Mouse (Mus musculus) activated CD4-positive, CD25-positive, alpha-beta regulatory T cell, adult 4 months (primary cell): ENCODE data around the gene Akap17b. TPM values are rescaled to one million over a fixed set of nuclear protein-coding genes. Genes with fewer than 3 reads are reported as not detected.
"Not testable (repeated sequence)": the region's sequence is repeated elsewhere in the genome, so short reads cannot be mapped to it uniquely, and the experiment has no call there.

Experiments used
- ATAC-seq: one replicate; pipeline ENCODE4 v1.8.0; 2017
- polyA plus RNA-seq, 2 experiments: library from polyadenylated mRNA; unstranded; fragments of 100-300 nt; shearing (Covaris generic); gene quantifications; one replicate each; pipeline ENCODE4 v1.2.1; 2017

Gene Akap17b
- polyA plus RNA-seq: 1 to 10 TPM in 1 of 2 experiments, under 1 TPM in 1; 0.98 to 1.3 TPM

DNA sequence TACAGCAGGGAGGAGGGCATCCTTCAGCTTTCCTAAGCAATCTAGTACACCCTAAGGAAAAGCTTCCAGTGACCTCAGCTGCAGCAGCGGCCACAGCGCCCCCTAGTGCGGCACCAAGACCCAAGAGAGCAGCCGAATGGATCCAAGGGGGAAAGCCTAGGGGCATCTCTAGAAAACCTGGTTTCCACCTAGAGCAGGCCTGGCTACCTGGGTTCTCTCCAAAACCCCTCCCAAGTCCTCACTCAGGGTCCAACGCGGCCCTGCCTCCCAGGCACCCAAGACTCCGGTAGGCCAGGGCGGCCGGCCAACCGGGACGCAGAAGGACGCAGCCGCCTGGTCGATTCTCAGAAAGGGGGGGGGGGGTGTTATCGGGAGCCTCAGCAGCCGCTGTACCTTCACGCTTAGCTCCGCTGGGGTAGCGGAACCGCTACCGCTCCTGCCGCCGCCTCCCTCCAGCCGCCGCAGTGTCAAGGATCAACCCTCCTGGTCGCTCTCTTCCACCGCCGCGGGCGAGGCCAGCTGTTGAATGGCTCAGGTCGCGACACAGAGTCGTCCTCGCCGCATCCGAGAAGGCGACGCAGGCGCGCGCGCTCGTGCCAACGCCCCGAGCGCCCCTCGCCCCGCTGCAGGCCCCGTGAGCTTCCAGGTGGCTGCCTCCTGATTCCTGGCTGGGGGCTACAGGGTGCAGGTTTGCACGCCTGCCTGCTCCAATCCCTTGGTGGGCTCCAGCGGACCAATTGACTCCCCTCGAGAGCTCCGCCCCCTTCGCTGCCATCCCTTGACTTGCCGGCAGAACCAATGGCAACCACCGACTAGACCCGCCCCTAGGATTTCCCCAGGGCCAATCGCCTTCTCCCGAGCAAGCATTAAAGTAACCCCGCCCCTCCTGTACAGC, at the start of gene Akap17b:
TSS of gene Akap17b (minus strand) at position 739 of the 895 bp plus-strand sequence.
- peak; percentile 98 for ATAC-seq

DNA sequence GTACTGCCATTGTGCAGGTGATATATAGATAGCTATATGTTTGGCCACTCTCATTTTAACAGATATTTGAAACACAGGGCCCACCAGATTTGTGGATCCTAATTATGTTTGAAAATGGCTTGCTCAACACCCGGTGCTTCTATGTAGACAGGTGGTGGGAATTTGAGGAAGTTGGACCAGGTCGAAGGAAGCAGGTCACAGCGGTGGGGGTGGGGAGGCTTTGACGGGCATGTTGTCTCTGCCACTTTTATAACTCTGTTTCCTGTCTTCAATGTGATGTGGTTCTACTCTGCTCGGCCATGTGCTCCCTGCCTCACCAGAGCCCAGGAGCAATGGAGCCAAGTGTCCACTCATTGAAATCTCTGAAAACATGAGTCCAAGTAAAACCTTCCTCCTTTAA, 46.2 kb upstream of the Akap17b start:
- ATAC-seq: no peak

DNA sequence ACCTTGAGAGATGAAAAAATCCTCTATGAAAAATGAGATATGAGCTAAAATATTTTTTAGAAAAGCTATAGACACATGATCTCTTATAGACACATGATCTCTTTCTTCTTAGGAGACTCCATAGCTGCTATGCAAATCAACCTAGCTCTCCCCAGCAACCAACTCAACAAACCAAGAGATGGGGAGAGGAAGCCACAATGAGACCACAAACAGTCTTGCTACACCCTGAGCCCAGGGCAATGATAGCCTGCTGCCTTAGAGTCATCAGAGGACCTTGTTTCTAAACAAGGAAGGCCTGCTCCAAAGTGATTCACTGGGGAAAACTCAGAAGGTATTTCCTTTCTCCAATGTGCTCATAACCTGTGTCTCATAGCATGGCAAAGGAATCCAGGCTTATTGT, 44.5 kb upstream of the Akap17b start:
- ATAC-seq: no peak

DNA sequence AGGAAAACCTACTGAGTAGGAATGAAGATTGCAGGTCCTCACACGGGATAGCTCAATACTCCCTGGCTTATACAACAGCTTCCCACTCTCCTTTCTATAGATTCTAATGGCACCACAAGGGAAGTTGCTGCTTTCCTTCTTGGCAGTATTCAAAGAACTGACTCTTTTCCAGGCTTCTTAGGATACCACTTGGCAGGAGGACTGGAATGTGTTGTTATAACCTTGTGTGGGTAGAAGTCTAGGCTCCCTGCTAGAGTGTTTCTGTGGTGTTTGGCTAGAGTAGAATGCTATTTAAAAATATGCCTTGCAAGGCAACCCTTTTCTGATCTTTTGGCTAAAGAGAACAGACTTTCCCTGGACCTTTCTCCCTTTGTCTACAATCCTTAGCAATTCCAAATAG, 31.6 kb upstream of the Akap17b start:
- ATAC-seq: no peak

DNA sequence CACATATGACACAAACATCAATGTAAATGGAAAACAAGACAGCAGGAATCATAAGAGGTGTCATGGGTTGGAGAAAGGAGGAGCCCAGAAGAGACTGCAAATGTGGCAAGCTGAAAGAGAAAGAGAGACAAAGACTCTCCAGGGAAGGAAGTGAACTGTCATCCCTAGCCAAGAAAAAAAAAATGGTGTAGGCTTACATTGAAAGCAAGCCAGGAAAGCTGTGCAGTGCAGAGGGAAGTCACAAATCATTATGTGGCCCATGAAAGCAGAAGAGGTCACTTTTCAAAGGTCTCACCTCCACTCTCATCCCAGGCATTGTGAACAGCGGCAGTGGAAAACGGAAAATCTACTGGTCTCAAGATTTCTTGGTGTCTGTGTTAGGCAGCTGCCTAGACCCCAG, 27.5 kb upstream of the Akap17b start:
- ATAC-seq: no peak

DNA sequence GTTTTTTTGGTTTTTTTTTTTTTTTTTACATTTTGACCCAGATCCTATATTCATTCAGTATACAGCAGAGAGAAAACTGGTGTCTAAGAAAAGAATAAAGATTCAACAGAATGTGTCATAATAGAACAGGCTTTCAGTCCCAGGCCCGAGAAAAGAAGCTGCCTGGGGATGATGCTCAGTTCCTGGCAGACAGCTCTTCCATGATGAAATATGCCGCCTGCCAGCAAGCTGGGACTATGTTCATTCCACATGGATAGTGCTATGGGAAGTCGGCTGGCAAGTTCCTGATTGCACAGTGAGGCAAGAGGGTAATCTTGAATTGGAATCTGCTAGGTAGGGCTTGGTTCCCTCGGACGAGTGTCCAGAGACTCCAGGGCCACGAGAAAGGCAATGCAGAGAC, 5.1 kb downstream of the Akap17b start:
- no peak for ATAC-seq

DNA sequence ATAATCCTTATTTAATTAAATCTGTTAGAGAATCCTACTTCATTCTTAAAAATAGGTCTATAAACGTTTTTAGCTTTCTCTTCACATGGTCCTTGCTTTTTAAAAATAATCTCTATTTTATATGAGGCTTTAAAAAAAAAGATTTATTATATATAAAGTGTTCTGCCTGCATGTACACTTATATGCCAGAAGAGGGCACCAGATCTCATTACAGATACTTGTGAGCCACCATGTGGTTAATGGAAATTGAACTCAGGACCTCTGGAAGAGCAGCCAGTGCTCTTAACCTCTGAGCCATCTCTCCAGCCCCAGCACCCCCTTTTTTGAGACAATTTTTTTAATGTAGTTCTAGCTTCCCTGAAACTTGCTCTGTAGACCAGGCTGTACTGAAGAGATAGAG, 14.4 kb downstream of the Akap17b start:
- ATAC-seq: no peak

DNA sequence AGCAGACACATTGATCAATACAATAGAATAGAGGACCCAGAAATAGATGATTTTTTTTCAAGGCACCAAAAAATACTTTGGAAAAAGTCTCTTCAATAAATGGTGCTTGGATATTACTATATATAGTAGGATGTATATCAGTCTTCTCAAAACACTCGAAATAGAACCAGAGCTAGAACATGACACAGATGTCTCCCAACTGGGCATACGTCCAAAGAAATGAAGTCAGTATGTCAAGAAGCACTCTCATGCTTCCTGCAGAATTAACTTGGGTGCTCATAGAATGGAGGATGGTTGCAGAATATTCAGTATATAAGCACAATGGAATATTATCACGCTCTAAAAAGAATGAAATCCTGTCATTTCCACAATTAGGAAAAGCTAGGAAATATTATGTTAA, 17.1 kb downstream of the Akap17b start:
- ATAC-seq: no peak

DNA sequence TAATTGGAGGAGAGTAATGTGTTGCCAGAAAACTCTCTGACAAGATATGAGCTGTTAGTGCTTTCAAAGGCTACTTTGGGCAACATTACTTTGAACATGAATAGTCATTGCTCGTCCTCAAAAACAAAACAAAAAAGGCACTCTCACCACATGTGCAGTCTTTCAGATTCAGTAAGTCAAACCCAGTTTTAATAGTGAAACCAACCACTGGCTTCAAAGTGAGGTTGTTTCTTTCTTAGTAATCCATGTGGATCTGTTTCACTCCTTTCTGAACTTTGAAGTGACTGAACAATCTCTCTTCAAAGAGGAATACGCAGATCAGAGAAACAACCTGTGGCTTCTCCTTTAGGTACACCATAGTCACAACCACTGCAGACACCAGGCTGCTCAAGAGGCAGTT, 36.1 kb downstream of the Akap17b start:
- no peak for ATAC-seq

DNA sequence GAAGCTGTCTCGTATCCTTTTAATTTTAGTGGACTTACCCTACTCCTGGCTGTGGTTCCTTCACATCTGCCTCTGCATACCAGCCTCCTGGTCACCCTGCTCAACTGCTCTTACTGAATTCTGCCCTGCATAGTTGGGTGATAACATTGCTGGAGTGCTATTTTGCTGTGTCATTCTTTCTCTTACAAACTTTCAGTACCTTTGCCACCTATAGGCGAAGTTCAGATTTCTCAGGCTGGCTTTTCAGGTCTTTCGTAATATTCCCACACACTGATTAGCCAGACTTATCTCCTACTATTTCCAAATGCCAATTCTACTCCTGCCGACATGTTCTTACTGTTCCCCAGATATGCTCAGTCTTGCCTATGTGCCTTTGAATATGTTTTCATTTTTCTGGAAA, 41.2 kb downstream of the Akap17b start:
- ATAC-seq: no peak

DNA sequence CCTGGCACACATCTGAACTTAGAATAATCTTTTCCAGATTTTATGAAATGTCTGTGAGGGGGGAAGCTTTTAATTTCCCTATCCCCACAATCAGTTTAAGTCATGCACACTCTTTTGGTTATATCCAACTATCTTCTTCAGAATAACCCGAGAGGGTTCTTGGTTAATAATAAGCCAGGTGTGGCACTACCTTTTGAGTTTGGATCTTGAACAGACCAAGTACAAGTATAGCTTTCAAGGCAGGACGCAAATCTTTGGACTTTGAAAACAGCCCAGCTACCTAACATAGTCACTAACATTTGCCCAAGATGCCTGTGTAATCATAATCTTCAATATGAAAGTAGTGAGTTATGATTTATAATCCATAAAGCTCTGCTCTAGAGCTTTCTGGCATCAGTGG, 42.3 kb downstream of the Akap17b start:
- no peak for ATAC-seq

DNA sequence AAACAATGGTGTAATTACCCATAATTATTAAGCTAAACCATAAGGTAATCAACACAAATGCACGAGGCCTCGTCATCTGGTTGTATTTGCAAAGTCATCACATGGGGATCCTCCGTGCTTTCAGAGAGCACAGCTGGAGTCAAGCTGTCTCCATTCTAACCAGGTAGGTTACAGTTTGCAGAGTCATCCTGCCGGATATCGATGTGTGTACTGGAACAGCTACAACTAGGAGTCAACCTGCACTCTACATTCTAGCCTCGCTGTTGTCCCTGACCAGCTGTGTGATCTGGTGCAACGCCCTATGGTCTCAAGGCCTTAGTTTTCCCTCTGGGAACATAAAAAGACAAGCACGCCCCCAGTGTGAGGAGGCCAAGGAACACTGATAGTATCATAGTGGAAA, 45.1 kb downstream of the Akap17b start:
- ATAC-seq: no peak

DNA sequence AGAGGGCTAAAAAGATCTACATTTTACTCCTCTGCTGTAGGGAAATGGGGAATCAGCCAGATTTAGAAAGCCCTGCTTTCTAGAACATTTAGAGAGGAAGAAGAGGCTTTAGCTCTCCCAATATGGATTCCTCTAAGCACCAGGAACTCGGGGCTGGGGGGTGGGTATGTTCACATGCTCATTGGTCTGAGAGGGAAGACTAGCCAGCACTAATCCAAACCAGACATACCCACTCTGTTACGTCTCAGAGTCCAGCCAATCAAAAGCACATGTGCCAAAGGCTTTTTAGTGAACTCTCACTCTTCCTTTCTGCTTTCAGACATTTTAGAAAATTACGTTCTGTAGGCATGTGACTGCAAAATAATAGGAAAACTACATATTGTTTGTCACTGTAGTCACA, 45.5 kb downstream of the Akap17b start:
- no peak for ATAC-seq

DNA sequence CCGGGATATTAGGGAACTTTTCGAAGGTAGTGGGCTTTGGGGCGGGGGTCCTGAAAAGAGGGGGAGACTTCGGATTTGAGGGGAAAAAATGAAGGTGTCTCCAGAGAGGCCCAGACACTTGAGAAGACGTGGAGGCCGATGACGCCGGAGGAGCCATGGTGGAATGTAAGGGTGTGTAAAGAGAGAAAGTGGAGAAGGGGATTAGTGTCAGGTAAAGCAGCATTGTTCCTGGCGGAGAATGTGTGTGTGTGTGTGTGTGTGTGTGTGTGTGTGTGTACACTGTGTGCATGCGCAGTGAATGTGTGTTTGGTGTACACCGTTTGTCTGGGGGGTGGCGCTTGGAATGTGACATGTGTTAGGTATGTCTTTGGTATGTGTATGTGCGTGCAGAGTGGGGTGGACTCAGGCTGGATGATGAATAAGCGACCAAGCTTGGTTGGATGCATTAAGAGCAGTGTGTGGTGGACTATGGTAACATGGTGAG, 46.3 kb downstream of the Akap17b start:
- no peak for ATAC-seq

DNA sequence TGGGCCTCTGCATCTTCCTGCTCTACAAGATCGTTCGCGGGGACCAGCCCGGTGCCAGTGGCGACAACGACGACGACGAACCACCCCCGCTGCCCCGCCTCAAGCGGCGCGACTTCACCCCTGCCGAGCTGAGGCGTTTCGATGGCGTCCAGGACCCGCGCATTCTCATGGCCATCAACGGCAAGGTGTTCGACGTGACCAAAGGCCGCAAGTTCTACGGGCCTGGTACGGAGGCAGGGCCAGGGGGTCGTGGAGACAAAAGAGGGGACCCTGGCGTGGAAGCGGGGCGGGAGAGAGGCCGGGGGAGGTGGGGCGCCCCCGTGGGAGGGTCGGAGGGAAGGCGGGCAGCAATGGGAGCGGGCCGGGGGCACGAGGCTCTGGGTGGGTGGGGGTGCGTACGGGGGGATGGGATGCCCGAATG, 46.8 kb downstream of the Akap17b start:
- no peak for ATAC-seq

DNA sequence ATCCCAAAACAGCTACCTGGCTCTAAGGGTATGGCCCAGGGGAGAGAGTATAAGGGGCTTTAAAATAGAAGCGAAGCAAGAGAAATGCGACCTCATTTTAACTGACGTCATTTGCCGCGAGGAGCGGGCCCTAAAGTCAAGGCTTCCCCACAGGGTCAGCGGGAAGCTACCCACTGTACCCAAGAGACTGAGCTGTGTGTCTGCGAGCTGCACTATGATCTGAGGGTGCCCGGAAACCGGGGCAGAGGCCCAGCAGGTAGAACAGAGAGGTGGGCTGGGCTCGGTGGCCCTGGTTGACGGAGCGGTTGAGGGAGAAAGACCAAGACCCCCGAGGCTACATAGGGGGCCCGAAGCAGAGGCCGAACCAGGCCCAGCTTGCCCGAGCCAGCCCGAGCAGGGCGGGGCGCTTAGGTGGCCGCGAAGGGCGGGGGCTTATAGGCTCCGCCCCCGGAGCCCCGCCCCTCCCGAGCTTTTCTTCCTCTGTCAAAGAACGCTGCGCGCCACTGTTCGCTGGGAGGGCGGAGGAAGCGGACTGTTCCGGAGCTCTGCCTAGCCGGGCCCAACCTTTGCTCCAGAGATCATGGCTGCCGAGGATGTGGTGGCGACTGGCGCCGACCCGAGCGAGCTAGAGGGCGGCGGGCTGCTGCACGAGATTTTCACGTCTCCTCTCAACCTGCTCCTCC, 47.3 kb downstream of the Akap17b start, which contains the start of gene Pgrmc1:
TSS of gene Pgrmc1 (plus strand) at position 500 of the 683 bp plus-strand sequence.
- peak; percentile 90 for ATAC-seq

DNA sequence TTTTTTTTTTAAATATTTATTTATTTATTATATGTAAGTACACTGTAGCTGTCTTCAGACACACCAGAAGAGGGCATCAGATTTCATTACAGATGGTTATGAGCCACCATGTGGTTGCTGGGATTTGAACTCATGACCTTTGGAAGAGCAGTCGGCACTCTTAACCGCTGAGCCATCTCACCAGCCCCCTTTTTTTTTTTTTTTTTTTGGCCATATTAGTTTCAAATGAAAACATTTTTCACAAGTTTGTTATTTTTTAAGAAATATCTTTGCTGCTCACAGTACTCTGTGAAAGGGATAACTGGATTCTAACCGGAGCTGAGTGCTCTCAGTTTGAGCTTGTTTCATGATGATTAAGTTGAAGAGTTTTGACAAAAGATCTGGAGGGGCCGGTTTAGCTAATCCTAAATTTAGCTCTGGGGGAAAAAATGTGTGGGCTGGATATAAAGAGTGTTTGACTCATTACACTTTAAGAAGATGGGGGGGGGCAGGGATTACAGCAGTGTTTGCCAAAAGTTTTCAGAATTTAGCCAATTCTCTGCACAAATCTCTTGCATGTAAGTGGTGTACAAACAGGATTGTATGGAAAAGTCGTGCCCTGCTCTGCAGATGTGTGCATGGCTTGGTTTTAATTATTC, 48.6 kb downstream of the Akap17b start:
- not testable (repeated sequence) for ATAC-seq

DNA sequence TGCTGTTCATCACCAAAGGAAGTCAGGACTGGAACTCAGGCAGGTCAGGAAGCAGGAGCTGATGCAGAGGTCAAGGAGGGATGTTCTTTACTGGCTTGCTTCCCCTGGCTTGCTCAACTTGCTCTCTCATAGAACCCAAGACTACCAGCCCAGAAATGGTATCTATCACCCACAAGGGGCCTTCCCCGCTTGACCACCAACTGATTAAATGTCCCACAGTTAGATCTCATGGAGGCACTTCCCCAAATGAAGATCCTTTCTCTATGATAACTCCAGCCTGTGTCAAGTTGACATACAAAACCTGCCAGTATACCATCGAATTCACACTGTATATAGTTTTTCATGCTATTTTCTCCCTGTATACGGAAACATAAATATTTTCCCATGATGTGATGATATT, 49.9 kb downstream of the Akap17b start:
- ATAC-seq: no peak

DNA sequence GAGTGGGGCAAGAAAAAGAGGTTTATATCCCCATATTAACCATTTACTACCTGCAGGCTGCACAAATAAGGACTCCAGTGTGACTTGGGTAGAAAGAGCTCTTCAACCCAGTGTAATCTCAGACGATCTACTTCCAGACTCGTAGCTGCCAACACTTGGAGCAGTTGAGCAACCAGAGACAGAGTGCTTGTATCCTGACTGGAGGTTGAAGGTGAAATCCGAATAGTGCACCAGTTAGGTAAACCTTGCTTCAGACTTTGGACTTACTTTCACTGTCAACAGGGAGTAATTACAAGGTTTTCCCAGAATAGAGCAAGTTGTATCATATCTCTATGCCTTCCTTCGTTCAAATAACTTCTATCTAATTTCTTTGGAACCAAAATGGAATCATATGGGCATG, 53.7 kb downstream of the Akap17b start:
- no peak for ATAC-seq

DNA sequence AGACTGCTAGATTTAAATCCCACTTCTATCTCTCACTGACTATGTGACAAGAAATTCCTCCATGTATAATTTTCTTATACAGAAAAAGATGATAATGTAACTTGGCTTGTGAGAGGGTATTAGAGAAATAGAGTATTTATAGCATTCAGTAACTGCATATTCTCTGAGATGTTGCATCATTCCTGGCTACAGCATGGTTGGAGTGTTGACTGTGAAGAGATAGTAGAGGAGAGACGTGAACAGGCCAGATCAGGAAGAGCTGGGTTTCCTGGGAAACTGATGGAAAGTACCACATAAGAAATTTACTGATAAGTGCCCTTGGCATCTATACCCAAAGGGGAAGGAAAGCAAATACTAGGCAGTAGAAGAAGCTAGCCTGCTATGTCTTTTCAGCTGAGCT, 54.1 kb downstream of the Akap17b start:
- no peak for ATAC-seq

DNA sequence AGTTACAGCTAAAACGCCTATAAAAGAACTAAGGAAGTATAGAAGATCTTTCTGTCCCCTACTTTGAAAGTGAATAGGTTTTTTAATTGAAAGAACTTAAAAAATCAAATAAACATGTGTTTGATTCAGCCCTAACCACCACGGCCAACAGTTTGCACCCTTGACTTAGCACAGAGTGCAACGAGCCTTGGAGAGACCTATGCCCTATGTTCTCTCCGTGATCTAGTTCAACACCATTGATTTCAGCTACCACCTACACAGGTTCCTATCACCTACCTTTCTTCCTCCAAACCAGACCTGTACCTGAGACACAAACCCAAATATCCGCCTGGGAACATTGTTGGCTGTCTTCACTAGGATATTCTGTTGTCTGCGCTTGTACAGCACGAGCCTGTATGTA, 54.9 kb downstream of the Akap17b start:
- ATAC-seq: no peak

DNA sequence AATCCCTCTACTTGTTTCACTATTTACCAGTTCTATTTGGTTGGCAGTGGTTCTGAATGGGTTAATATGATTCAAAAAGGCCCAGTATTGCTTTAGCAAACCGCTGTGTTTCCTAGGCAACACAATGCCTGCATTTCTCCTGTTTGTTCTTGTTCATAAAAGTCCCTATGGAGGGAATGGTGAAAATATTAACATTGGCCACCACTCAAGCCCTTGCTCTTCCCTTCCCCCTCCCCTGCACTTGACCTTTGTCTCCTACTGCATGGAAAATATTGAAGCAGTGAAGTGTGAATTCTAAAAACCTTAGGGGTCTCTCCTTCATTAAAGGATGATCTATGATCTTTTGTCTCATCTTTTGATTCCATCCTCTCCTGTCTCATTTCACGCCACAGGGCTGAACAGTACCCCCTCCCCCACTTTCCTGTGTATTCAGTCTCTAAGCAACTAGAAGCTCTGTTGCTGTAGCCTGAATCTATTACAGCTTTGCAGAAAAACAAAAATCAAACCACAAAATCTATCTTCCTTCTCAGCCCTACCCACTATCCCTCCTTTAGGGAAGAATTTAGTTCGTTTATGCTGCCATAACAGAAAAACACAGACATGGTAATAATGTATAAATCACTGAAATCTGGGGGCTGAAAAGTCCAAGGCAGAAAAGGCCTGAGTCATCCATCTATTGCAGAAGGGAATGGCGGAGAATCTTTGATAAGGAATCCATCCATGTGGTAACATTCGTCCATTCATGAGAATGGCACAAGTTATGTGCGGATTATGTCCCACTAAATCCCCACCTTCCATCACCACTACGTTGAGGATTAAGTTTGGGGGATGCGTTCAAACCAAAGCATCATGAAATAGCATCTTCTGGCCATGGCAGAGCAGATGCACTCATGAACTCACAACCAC, 57.6 kb downstream of the Akap17b start:
- ATAC-seq: no peak
